Mouse (Mus musculus) thymus, postnatal 14 days (tissue): ENCODE measurements around the gene Fstl3.

Experiments used
- DNase-seq: peaks from one replicate; pipeline ENCODE4 v3.0.0; 2021

Gene Fstl3

DNA sequence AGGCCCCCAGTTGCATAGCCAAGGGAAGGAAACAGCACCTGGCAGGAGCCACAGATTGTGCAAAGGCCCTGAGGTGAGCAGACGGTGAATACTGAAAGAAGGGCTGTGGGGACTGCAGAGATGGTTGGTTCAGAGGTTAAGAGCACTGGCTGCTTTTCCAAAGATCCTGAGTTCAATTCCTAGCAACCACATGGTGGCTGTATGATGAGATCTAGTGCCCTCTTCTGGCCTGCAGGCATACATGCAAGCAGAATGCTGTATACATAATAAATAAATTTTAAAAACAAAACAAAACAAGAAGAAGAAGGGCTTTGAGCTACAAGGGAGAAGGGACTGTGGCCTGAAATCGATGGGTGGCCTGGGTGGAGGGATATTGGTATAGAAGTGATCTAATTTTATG lies 40.0 kb downstream of the Fstl3 start:
- DNase-seq: no peak

GRCm38 (mm10) chr10:79818225-79818624 lies 41.2 kb downstream of the Fstl3 start:
- no peak for DNase-seq

DNA sequence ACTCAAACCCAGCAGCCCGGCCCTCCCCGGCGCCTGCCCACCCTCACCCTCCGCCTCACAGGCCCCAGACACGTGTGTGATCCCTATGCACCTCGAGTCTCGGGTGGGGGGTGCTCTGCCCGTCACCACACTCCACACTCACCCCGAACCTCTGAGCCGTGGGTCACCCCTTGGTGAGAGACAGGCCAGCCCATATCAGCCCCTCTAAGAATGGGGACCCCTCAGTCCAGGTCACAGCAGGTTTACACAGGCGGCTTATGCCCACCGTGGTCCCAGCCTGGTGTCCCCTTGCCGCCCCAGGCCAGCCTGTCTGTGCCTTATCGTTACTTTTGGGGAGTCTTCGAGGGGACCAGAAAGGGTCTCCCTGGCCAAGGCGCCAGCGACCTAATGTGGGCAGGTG lies 42.5 kb downstream of the Fstl3 start:
- no peak for DNase-seq

GRCm38 (mm10) chr10:79820277-79820676 lies 43.2 kb downstream of the Fstl3 start:
- no peak for DNase-seq

DNA sequence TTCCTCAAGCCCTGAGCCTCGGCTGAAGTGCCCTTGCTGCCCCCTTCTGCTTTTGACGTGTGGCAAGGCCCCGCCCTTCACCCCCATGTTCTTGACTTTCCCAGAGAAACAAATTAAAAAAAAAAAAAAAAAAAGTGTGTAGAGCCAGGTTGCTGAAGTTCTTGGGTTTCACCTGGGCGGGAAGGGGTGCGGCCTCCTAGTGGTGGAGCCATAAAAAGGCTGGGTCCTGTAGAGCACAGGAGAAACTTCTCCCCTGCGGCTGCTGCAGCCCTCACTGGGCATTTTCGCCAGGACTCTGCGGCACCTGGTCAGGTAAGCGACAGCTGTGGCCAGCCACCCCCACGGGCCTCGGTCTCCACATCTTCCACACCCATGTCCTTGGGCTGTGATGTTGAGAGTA lies 43.7 kb downstream of the Fstl3 start, which contains the start of gene Misp:
TSS of gene Misp (plus strand) at position 208 of the 400 bp plus-strand sequence.
- no peak for DNase-seq

DNA sequence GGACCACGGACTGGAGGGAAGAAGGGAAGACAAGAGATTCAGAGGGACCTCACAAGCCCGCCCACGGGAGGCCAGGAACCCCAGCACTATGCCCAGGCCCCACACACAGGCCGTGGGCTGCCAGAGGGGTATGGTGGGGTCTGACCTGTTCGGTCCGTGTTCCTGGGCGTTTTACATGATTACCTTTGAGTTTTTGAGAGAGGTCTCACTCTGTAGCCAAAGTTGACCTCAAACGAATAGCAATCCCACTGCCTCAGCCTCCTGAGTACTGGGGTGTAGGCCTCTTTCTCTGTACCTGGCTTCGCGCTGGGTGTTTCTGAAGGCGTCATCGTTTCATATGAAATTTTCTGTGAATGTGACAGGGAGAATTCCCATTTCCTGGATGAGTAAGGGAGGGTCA lies 44.7 kb downstream of the Fstl3 start:
- no peak for DNase-seq

DNA sequence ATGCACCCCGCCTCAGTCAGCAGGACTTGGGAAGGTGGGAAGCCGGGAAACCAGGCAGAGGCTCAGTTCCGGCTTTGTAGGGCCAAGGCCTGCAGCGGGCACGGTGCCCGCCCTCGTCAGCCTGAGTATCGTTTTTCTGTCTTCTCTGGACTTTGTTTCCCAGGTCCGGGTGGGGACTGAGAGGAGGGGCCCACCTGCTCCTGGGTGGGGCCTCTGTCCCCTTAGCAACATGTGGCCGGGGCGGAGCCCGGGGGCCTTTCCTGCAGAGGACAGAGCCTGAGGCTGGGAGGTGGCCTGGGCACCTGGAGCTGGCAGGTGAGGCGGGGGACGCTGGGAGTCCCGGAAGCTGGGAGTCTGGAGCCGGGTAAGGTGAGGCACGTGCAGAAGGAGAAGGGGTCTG lies 45.3 kb downstream of the Fstl3 start:
- DNase-seq: no peak

- DNase-seq: no peak
These were observed 45.9 kb downstream of the Fstl3 start for GRCm38 (mm10) chr10:79823011-79823410.

DNA sequence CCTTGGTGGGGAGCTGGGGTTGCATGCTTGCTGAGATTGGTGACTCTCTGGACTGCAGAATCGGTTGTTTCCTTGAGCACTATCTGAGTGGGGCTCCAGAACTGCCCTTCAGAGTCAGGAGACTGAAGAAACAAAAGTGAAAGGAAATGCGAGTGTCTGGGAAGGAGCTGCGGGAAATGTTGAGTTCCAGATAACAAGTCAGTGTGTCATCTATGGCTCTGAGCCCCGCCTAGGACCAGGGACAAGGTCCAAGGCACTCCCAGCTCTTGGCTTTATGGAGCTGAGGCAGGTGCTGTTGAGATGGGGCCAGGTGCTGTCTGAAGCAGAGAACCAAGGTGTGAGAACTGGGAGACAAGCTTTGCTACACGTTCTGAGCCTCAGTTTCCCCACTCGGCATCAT lies 47.3 kb downstream of the Fstl3 start:
- no peak for DNase-seq

DNA sequence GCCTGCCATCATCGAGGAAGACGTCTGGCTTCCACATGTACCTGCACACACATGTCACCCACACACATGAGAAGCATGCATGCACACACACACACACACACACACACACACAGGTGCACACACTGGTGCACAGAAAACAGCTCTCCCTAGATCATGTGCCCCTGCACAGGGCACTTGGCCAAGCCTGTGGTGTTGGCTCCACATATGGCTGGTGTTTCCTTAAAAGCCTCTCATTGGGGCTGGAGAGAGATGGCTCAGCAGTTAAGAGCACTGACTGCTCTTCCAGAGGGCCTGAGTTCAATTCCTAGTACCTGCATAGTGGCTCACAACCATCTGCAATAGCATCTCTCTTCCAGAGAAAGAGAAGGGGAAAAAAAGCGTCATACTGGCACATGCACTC lies 54.5 kb downstream of the Fstl3 start:
- DNase-seq: no peak
